Mouse (Mus musculus) kidney, adult 18-20 months (tissue): ENCODE measurements around the gene Spen.

Source experiments
- DNase-seq: peaks from one replicate; pipeline ENCODE4 v3.0.0; 2021

Spen gene

GRCm38 (mm10) chr4:141444451-141445327 lies 93.7 kb downstream of the Spen start, which contains the start of gene Zbtb17:
TSS of gene Zbtb17 (plus strand) at chr4:141444654.
- DNase-seq = peak; percentile 90

GRCm38 (mm10) chr4:141443641-141444429 lies 94.6 kb downstream of the Spen start:
- DNase-seq = no peak

- DNase-seq = peak; percentile 62
These were observed 97.5 kb downstream of the Spen start for GRCm38 (mm10) chr4:141440877-141441276.

GRCm38 (mm10) chr4:141439083-141439803 lies 99.2 kb downstream of the Spen start:
- DNase-seq = peak; percentile 67

GRCm38 (mm10) chr4:141435974-141436373 lies 102.4 kb downstream of the Spen start, which contains the start of gene Srarp:
TSS of gene Srarp (minus strand) at chr4:141436105.
- no peak for DNase-seq

GRCm38 (mm10) chr4:141433191-141433590 lies 105.2 kb downstream of the Spen start:
- no peak for DNase-seq

GRCm38 (mm10) chr4:141432666-141433065 lies 105.7 kb downstream of the Spen start:
- peak; percentile 58 for DNase-seq

GRCm38 (mm10) chr4:141430997-141431396 lies 107.4 kb downstream of the Spen start:
- peak; percentile 82 for DNase-seq

- DNase-seq = peak; percentile 72
These were observed 108.5 kb downstream of the Spen start for GRCm38 (mm10) chr4:141429847-141430246.

- no peak for DNase-seq
These were observed 109.0 kb downstream of the Spen start for GRCm38 (mm10) chr4:141429381-141429780.

- no peak for DNase-seq
These were observed 110.5 kb downstream of the Spen start for GRCm38 (mm10) chr4:141427921-141428320.

GRCm38 (mm10) chr4:141426796-141427745 lies 111.3 kb downstream of the Spen start:
- no peak for DNase-seq

- peak; percentile 71 for DNase-seq
These were observed 112.6 kb downstream of the Spen start for GRCm38 (mm10) chr4:141425484-141426479.

GRCm38 (mm10) chr4:141423691-141424431 lies 114.5 kb downstream of the Spen start:
- DNase-seq = no peak

GRCm38 (mm10) chr4:141423288-141423687 lies 115.1 kb downstream of the Spen start:
- DNase-seq = no peak

- DNase-seq = no peak
These were observed 115.6 kb downstream of the Spen start for GRCm38 (mm10) chr4:141422841-141423240.

GRCm38 (mm10) chr4:141421423-141421822 lies 117.0 kb downstream of the Spen start:
- DNase-seq = no peak

- no peak for DNase-seq
These were observed 117.5 kb downstream of the Spen start for GRCm38 (mm10) chr4:141420886-141421285.

GRCm38 (mm10) chr4:141420192-141420829 lies 118.1 kb downstream of the Spen start, which contains the start of gene Hspb7:
TSS of gene Hspb7 (plus strand) at chr4:141420779.
- DNase-seq = no peak
